Mouse (Mus musculus) heart, postnatal 0 days (tissue): ENCODE data around the gene Tfb1m. TPM values are rescaled to one million over a fixed set of nuclear protein-coding genes. Genes with fewer than 3 reads are reported as not detected.

Experiments used
- ATAC-seq: fragments of 200-750 bp; cut with Nextera tagmentation; 2 replicates; pipeline ENCODE4 v1.8.0; 2017; ENCODE audit warnings: low read depth, moderate number of reproducible peaks, moderate library complexity; ENCODE audit not compliant: insufficient read depth
- DNase-seq: peaks from one replicate; pipeline ENCODE4 v3.0.0-alpha.2; 2016; ENCODE audit warnings: low spot score
- H3K27ac ChIP-seq: fragments of 300-500 bp; sonication (generic); 2 replicates; pipeline ENCODE4 v1.5.1; 2014; ENCODE audit warnings: low read depth, mild to moderate bottlenecking
- H3K27me3 ChIP-seq: fragments of 300-500 bp; sonication (generic); 2 replicates; pipeline ENCODE4 v1.6.1; 2014; ENCODE audit warnings: low read length, mixed read lengths; ENCODE audit not compliant: control insufficient read depth, insufficient read depth
- H3K36me3 ChIP-seq: fragments of 300-500 bp; sonication (generic); replicated peaks from 2 replicates; pipeline ENCODE4 v1.6.1; 2014; ENCODE audit warnings: low read length, mixed read lengths; ENCODE audit not compliant: control insufficient read depth, insufficient read depth
- H3K4me1 ChIP-seq: fragments of 300-500 bp; sonication (generic); 2 replicates; pipeline ENCODE4 v1.6.1; 2014; ENCODE audit warnings: antibody characterized with exemption; ENCODE audit not compliant: control insufficient read depth, insufficient read depth
- H3K4me2 ChIP-seq: fragments of 300-500 bp; sonication (generic); 2 replicates; pipeline ENCODE4 v1.6.1; 2014; ENCODE audit warnings: low read depth, mild to moderate bottlenecking, low read length, moderate library complexity
- H3K4me3 ChIP-seq: fragments of 300-500 bp; sonication (generic); 2 replicates; pipeline ENCODE4 v1.5.1; 2014; ENCODE audit warnings: low read depth, low read length
- H3K9ac ChIP-seq: fragments of 300-500 bp; sonication (generic); replicated peaks from 2 replicates; pipeline ENCODE4 v1.6.1; 2014; ENCODE audit warnings: low read depth, low read length, mixed read lengths
- H3K9me3 ChIP-seq: fragments of 300-500 bp; sonication (generic); replicated peaks from 2 replicates; pipeline ENCODE4 v1.6.1; 2016; ENCODE audit warnings: low read length; ENCODE audit not compliant: control insufficient read depth
- CTCF ChIP-seq: IDR thresholded peaks from 2 replicates; pipeline ENCODE4 v1.5.1; 2016; ENCODE audit warnings: antibody characterized with exemption, control low read depth, low read depth
- EP300 ChIP-seq: IDR thresholded peaks from 2 replicates; pipeline ENCODE4 v1.6.1; 2016; ENCODE audit warnings: antibody characterized with exemption, low read depth
- WGBS: fragments of 180-500 bp; shearing (Covaris S2); extraction: QIAGEN DNeasy Blood & Tissue Kit; methylation state at CpG from one replicate; pipeline ENCODE4 v1.1.7; 2014; 5-methylcytosine and 5-hydroxymethylcytosine counted together
- polyA plus RNA-seq: library from polyadenylated mRNA; unstranded; fragments of >200 nt; fragmentation: Nextera tagmentation; extraction: Ambion mirVana; gene quantifications from 2 replicates; pipeline ENCODE4 v1.2.1, GENCODE M21; 2015
- total RNA-seq: library from RNA; depleted of rRNA; stranded (reverse); fragments of >200 nt; gene quantifications from 2 replicates; pipeline ENCODE4 v1.2.3, GENCODE M21; 2014; ENCODE audit warnings: low replicate concordance

The Tfb1m gene
- total and polyA plus RNA-seq, 2 experiments from 2014 or later: 3.5 to 9.4 TPM

DNA sequence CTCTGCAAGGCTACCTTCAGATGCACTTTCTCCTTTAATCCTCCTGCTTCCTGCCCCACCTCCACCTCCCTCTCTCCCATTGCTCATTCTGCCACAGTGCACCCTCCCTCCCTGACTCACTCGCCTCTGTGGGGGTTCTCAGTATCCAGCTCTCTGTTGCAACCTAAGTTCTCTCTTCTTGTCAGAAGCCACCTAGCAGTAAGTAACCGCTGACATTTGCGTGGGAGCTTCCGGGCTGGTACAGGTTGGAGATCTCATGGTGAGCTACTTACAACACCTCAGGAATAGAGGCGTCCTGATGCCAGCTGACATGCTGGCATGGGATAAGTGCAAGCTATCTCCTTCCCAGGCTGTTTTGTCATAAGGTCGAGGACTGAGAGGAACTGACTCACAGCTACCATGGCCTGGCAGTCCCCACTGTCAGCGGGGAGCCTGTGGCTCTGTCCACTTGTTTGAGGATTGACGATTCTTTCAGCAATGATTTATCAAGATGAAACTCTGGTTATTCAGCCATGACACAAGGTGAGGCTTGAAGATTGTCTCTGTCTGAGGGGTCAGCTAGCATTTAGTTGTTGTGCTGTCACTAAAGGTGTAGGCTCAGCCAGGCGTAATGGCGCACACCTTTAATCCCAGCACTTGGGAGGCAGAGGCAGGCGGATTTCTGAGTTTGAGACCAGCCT lies 67.2 kb downstream of the Tfb1m start:
- Histone ChIP-seq H3K36me3 (no peaks in the 10 kb centered on the region), H3K9me3 (no peaks in the 10 kb centered on the region), H3K4me2 (no peak overlapping the region), H3K27ac (no peak overlapping the region), H3K27me3 (no peaks in the 10 kb centered on the region), H3K4me3 (no peak overlapping the region), H3K9ac (no peak overlapping the region), H3K4me1 (no peaks in the 10 kb centered on the region)
- ATAC-seq (no peak), DNase-seq (no peak)
- WGBS: 76% methylated on average over 11 of the region's 11 CpGs
- TF ChIP-seq EP300: no peak
- TF ChIP-seq CTCF: no peak

DNA sequence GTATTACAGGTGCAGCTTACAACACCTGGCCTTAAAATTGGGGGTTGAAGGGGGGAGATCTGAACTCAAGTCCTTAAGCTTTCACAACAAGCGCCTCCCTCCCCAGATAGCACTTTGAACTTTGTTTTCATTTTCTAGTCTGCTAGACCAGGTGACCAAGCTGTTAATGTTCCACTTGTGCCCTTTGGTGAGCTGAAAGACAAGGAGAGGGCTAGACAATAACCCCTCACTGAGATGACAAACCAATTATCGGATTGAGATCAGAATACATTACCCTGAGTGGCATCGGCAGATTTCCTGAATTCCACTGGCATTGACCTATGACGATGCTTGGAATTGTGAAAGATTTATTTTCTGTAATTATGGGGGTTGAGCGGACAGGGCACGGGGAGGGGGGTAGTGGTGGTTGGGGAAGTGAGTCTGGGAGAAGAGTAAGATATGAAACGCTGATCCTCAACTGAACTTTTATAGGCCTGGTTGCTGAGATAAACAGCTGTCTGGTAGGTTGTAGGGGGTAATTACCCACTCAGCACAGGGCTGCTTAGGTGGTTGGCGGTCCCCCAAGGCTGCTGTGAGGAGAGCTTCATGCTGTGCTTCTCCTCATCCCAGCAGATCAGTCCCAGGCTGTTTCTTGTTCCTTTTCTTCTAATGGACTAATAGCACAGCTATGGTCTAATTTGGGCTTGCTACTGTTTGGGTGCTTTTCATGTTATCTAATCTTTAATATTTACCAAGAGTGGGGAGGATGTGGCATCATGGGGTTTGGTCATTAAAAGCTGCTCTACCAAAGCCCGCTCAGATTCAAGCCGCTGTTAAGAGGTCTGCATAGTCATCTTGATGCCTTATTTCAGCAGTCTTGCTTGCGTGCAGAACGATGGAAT lies 69.6 kb downstream of the Tfb1m start:
- no peak overlapping the region for H3K4me2 ChIP-seq
- H3K4me1 ChIP-seq: no peaks in the 10 kb centered on the region
- H3K9me3 ChIP-seq: no peaks in the 10 kb centered on the region
- no peak for ATAC-seq
- no peak for TF ChIP-seq CTCF
- TF ChIP-seq EP300: no peak
- H3K27me3 ChIP-seq: no peaks in the 10 kb centered on the region
- no peaks in the 10 kb centered on the region for H3K36me3 ChIP-seq
- H3K27ac ChIP-seq: no peak overlapping the region
- DNase-seq: no peak
- H3K4me3 ChIP-seq: no peak overlapping the region
- WGBS: 78% methylated on average over 12 of the region's 12 CpGs
- no peak overlapping the region for H3K9ac ChIP-seq

DNA sequence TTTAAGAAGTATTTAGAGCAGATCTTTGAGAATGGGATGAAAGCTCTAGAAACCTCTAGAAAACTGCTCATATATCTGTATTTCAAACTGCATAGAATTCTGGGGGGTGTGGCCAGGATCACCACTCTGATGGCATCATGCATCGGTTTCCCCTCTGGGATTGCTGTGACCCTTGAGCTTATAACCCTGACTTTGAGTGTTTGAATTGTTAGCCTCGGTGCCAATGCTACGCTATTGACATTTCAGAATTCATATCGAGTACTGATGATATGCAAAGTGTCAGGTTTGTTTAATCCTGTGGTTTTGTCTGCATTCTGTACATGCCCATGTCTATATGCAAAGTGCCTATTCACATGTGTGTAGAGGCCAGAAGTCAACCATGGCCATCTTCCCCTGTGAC lies 70.4 kb downstream of the Tfb1m start:
- H3K4me3 ChIP-seq: no peak overlapping the region
- WGBS: 86% methylated on average over 4 of the region's 4 CpGs
- H3K4me2 ChIP-seq: no peak overlapping the region
- no peaks in the 10 kb centered on the region for H3K36me3 ChIP-seq
- DNase-seq (no peak), ATAC-seq (no peak)
- no peak overlapping the region for H3K9ac ChIP-seq
- no peaks in the 10 kb centered on the region for H3K27me3 ChIP-seq
- TF ChIP-seq CTCF (no peak), EP300 (no peak)
- H3K27ac ChIP-seq: no peak overlapping the region
- H3K4me1 ChIP-seq: no peaks in the 10 kb centered on the region
- no peaks in the 10 kb centered on the region for H3K9me3 ChIP-seq

DNA sequence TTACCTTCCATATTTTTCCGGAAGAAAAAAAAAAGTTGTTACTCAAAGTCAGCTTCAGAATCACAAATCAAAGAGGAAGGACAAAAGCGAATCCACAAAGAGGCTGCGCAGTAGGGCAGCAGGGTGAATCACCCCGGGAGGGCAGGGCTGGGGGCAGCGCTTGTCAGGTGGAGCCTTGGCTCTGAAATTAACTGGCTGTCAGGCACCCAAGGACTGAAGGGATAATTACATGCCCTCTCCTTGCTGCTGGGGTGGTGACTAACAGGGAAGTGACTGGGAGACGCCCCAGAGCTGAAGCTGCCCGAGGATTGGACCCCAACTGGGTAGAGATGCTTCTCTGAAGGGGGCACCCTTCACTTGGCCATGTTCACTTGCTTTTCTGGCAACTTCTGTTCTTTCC lies 71.7 kb downstream of the Tfb1m start:
- no peaks in the 10 kb centered on the region for H3K27me3 ChIP-seq
- no peaks in the 10 kb centered on the region for H3K4me1 ChIP-seq
- TF ChIP-seq CTCF (no peak), EP300 (no peak)
- no peak overlapping the region for H3K27ac ChIP-seq
- no peak overlapping the region for H3K9ac ChIP-seq
- WGBS: 75% methylated on average over 7 of the region's 7 CpGs
- ATAC-seq (no peak), DNase-seq (no peak)
- no peaks in the 10 kb centered on the region for H3K36me3 ChIP-seq
- H3K4me2 ChIP-seq: no peak overlapping the region
- H3K4me3 ChIP-seq: no peak overlapping the region
- H3K9me3 ChIP-seq: no peaks in the 10 kb centered on the region

DNA sequence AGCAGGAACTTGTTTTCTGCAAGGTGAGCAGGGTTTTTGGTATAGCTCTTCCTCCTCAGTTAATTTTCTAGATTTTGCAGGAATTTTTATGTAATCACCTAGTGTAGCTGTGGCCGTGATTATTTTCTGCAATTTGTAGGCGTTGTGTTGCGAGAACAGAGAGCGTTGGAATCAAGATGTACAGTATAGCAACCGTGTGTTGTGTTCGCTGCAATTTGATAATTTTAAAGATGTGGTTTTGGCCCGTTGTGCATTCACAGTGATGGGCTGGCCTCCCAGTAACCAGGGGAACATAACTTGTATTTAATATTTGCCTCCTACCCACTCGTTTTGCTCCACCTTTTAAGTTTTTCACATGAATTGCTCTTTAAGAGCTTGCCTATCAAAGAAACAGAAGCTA lies 74.5 kb downstream of the Tfb1m start:
- H3K36me3 ChIP-seq: no peaks in the 10 kb centered on the region; the same call in 1 of the 2 replicates
- no peak overlapping the region for H3K27ac ChIP-seq
- TF ChIP-seq CTCF (no peak), EP300 (no peak)
- H3K4me2 ChIP-seq: no peak overlapping the region
- H3K4me3 ChIP-seq: no peak overlapping the region
- no peak for ATAC-seq
- H3K27me3 ChIP-seq: no peaks in the 10 kb centered on the region
- WGBS: 85% methylated on average over 8 of the region's 8 CpGs
- no peaks in the 10 kb centered on the region for H3K4me1 ChIP-seq
- no peaks in the 10 kb centered on the region for H3K9me3 ChIP-seq
- no peak overlapping the region for H3K9ac ChIP-seq
- no peak for DNase-seq
